Mouse (Mus musculus) liver, adult 2 months (tissue): ENCODE results near the gene Mcu.

Experiments used
- CTCF ChIP-seq: fragments of 200-500 bp; IDR thresholded peaks from 2 replicates; pipeline ENCODE4 v1.5.1; 2011; ENCODE audit warnings: low read depth, low read length, control low read depth
- POLR2A ChIP-seq: fragments of 200-500 bp; IDR thresholded peaks from 2 replicates; pipeline ENCODE4 v1.6.1; 2011; ENCODE audit warnings: low read length, control low read depth; ENCODE audit not compliant: insufficient read depth; ENCODE audit errors: extremely low read depth

GRCm38 (mm10) chr10:59524675-59525074 is 91.8 kb downstream of the Mcu start:
- TF ChIP-seq CTCF (no peak), POLR2A (no peak)
